Mouse (Mus musculus) embryonic facial prominence, embryonic 14.5 days (tissue): Measurements from ENCODE around the gene Lct. TPM values are rescaled to one million over a fixed set of nuclear protein-coding genes. Genes with fewer than 3 reads are reported as not detected.
A peak's percentile ranks its signal among the peaks of the same experiment; 100 is the strongest.

Experiments
- ATAC-seq: fragments of 200-750 bp; cut with Nextera tagmentation; 2 replicates; pipeline ENCODE4 v1.8.0; 2017; ENCODE audit warnings: low read depth, moderate number of reproducible peaks, moderate TSS enrichment
- DNase-seq: peaks from one replicate; pipeline ENCODE4 v3.0.0-alpha.2; 2015; ENCODE audit warnings: low spot score
- H3K27ac ChIP-seq: fragments of 300-500 bp; sonication (generic); replicated peaks from 2 replicates; pipeline ENCODE4 v1.5.1; 2014; ENCODE audit warnings: low read depth, mild to moderate bottlenecking, low read length, moderate library complexity
- H3K27me3 ChIP-seq: fragments of 300-500 bp; sonication (generic); replicated peaks from 2 replicates; pipeline ENCODE4 v1.6.1; 2014; ENCODE audit warnings: low read length; ENCODE audit not compliant: control insufficient read depth, insufficient read depth
- H3K36me3 ChIP-seq: fragments of 300-500 bp; sonication (generic); 2 replicates; pipeline ENCODE4 v1.6.1; 2014; ENCODE audit warnings: low read length, mixed read lengths; ENCODE audit not compliant: control insufficient read depth, insufficient read depth
- H3K4me1 ChIP-seq: fragments of 300-500 bp; sonication (generic); 2 replicates; pipeline ENCODE4 v1.6.1; 2014; ENCODE audit warnings: antibody characterized with exemption, low read length; ENCODE audit not compliant: control insufficient read depth, insufficient read depth
- H3K4me2 ChIP-seq: fragments of 300-500 bp; sonication (generic); 2 replicates; pipeline ENCODE4 v1.6.1; 2014; ENCODE audit warnings: low read depth, mild to moderate bottlenecking, low read length, moderate library complexity, mixed read lengths
- H3K4me3 ChIP-seq: fragments of 300-500 bp; sonication (generic); 2 replicates; pipeline ENCODE4 v1.5.1; 2014; ENCODE audit warnings: low read depth, mild to moderate bottlenecking, low read length
- H3K9ac ChIP-seq: fragments of 300-500 bp; sonication (generic); 2 replicates; pipeline ENCODE4 v1.6.1; 2014; ENCODE audit warnings: low read depth, mild to moderate bottlenecking, low read length, moderate library complexity, mixed read lengths
- H3K9me3 ChIP-seq: fragments of 300-500 bp; sonication (generic); 2 replicates; pipeline ENCODE4 v1.6.1; 2016; ENCODE audit warnings: low read length; ENCODE audit not compliant: control insufficient read depth
- WGBS: fragments of 180-500 bp; shearing (Covaris S2); extraction: QIAGEN DNeasy Blood & Tissue Kit; methylation state at CpG from one replicate; pipeline ENCODE4 v1.1.7; 2014; 5-methylcytosine and 5-hydroxymethylcytosine counted together
- polyA plus RNA-seq: library from polyadenylated mRNA; unstranded; fragments of >200 nt; fragmentation: Nextera tagmentation; extraction: Ambion mirVana; gene quantifications from 2 replicates; pipeline ENCODE4 v1.2.1, GENCODE M21; 2014

The Lct gene
- polyA plus RNA-seq, result 0.13 and 0.37 TPM in 2 replicates

- Histone ChIP-seq H3K27ac (no peak within 1 kb of the TSS), H3K4me3 (no peak within 1 kb of the TSS), H3K27me3 (no peaks in the 10 kb centered on the region), H3K36me3 (peaks cover 76% of the 10 kb centered on the region), H3K9me3 (no peaks in the 10 kb centered on the region), H3K9ac (no peak within 1 kb of the TSS), H3K4me1 (no peaks in the 10 kb centered on the region), H3K4me2 (no peak within 1 kb of the TSS)
- WGBS, result 81% methylated on average over 3 of the region's 3 CpGs
- no peak for ATAC-seq
- no peak for DNase-seq
Measured at GRCm38 (mm10) chr1:128328218-128328617, at the start of gene Lct. Gene Lct (minus strand): TSS chr1:128328318.

- WGBS, result 95% methylated on average over 4 of the region's 4 CpGs
- H3K9ac ChIP-seq, result no peak overlapping the region
- H3K9me3 ChIP-seq, result no peaks in the 10 kb centered on the region
- ATAC-seq, result no peak
- no peak overlapping the region for H3K4me2 ChIP-seq
- DNase-seq, result no peak
- H3K36me3 ChIP-seq, result peaks cover 43% of the 10 kb centered on the region
- H3K27me3 ChIP-seq, result no peaks in the 10 kb centered on the region
- no peak overlapping the region for H3K27ac ChIP-seq
- no peaks in the 10 kb centered on the region for H3K4me1 ChIP-seq
- no peak overlapping the region for H3K4me3 ChIP-seq
Measured at GRCm38 (mm10) chr1:128376841-128377240, 48.7 kb upstream of the Lct start.

DNA sequence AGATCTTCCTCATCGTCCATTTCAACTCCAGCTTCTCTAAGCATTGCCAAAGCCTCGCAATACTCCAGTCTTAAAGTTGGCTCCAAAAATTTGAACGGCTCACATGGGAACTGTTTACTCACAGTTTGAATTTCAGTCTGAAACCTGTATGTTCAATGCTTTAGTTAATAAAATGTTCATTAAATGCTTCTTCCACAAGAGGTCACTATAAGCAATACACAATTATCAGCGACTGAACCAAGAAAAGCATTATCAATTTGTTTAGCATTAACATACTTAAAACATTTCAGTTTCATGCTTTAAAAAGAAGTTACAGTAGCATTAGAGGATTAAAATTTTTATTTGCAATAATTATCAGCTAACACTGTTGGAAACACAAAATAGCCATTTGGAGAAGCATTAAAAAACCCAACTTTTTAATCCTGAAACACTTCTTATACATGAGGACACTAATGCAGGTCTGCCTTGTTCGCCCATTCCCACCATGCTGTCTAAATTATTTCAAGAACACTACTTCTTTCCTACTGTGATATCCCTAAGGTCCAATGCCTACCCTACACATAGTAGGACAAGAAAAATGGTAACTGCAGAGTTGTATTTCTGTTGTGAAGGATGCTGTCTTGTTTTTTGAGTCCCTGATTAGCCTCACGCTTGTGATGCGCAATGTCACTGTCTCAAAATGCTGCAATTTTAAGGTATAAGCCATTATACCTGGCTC lies 44.2 kb upstream of the Lct start:
- 83% methylated on average over 7 of the region's 7 CpGs for WGBS
- H3K4me1 ChIP-seq, result no peaks in the 10 kb centered on the region
- no peak overlapping the region for H3K4me2 ChIP-seq
- no peak for ATAC-seq
- peaks cover 34% of the 10 kb centered on the region for H3K36me3 ChIP-seq
- H3K9me3 ChIP-seq, result no peaks in the 10 kb centered on the region
- DNase-seq, result peak; percentile 34
- no peak overlapping the region for H3K27ac ChIP-seq
- H3K9ac ChIP-seq, result no peak overlapping the region
- H3K27me3 ChIP-seq, result no peaks in the 10 kb centered on the region
- H3K4me3 ChIP-seq, result no peak overlapping the region

- peaks cover 35% of the 10 kb centered on the region for H3K36me3 ChIP-seq
- DNase-seq (peak; percentile 59), ATAC-seq (peak; percentile 63; the same call in 1 of the 2 replicates)
- no peaks in the 10 kb centered on the region for H3K9me3 ChIP-seq
- H3K4me3 ChIP-seq, result no peak overlapping the region
- H3K27ac ChIP-seq, result no peak overlapping the region
- H3K27me3 ChIP-seq, result no peaks in the 10 kb centered on the region
- H3K4me2 ChIP-seq, result no peak overlapping the region
- WGBS, result 66% methylated on average over 5 of the region's 5 CpGs
- H3K4me1 ChIP-seq, result no peaks in the 10 kb centered on the region
- no peak overlapping the region for H3K9ac ChIP-seq
Measured at GRCm38 (mm10) chr1:128368732-128369441, 40.8 kb upstream of the Lct start.

GRCm38 (mm10) chr1:128360601-128361000 lies 32.5 kb upstream of the Lct start:
- Histone ChIP-seq H3K4me3 (no peak overlapping the region), H3K4me2 (no peak overlapping the region), H3K27ac (no peak overlapping the region), H3K9ac (no peak overlapping the region), H3K4me1 (0 out of 2 replicates have a peak, but pooled peaks cover 11% of the 10 kb centered on the region), H3K9me3 (no peaks in the 10 kb centered on the region), H3K36me3 (peaks cover 43% of the 10 kb centered on the region), H3K27me3 (no peaks in the 10 kb centered on the region)
- WGBS, result 46% methylated on average over 2 of the region's 2 CpGs
- no peak for ATAC-seq
- DNase-seq, result peak; percentile 26

DNA sequence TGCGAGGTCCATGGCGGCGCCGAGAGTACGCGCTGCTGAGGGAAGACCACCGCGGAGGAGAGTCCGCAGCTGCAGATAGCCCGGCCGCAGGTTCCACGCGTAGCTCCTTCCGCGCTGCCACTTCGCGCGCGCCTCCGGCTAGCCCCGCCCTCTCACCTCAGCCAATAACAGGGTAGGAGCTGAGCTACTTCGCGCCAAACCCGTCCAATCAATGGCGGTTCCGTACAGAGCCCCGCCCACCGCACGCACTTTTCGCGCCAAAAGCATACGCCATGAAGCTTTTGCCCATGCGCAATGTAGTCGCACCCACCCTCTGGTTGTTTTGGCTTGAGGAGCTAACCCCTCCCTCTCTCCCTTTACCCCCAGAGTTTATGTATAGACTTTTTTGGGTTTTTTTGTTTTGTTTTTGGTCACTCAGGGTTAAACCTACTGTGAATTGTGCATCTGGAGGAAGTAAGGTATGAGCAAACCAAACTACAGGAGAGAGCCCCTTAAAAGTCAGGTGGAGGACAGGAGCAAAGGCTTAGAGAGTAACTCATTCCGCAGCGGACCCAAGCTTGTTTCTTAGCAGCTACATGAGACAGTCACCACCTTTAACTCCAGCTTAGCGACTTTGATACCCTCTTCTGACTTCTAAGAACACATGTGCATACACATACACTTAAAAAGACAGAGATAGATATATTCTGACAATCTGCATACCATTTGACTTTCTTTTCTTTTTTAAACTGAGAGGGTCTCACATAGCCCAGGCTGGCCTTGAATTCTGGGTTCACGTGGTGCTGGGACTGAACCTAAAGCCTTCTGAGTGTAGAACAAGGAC lies 31.6 kb upstream of the Lct start, which contains the start of gene Mcm6:
TSS of gene Mcm6 (minus strand) at position 111 of the 823 bp plus-strand sequence.
- H3K27ac ChIP-seq, result peak within 1 kb of the TSS; percentile 96
- peaks cover 45% of the 10 kb centered on the region for H3K36me3 ChIP-seq
- DNase-seq, result peak; percentile 98
- WGBS, result 3% methylated on average over 21 of the region's 38 CpGs
- H3K4me1 ChIP-seq, result 0 out of 2 replicates have a peak, but pooled peaks cover 11% of the 10 kb centered on the region
- no peaks in the 10 kb centered on the region for H3K27me3 ChIP-seq
- H3K9ac ChIP-seq, result peak within 1 kb of the TSS; percentile 87
- peak; percentile 98 for ATAC-seq
- peak within 1 kb of the TSS; percentile 66 for H3K4me2 ChIP-seq
- H3K9me3 ChIP-seq, result no peaks in the 10 kb centered on the region
- H3K4me3 ChIP-seq, result peak within 1 kb of the TSS; percentile 81

- peak; percentile 80 for ATAC-seq
- peak overlapping the region; percentile 66 for H3K4me2 ChIP-seq
- peak overlapping the region; percentile 81 for H3K4me3 ChIP-seq
- peaks cover 50% of the 10 kb centered on the region for H3K36me3 ChIP-seq
- no peaks in the 10 kb centered on the region for H3K9me3 ChIP-seq
- no peaks in the 10 kb centered on the region for H3K27me3 ChIP-seq
- H3K4me1 ChIP-seq, result 0 out of 2 replicates have a peak, but pooled peaks cover 11% of the 10 kb centered on the region
- H3K9ac ChIP-seq, result peak overlapping the region; percentile 87
- H3K27ac ChIP-seq, result peak overlapping the region; percentile 96
- under 1% methylated on average over 24 of the region's 35 CpGs for WGBS
- peak; percentile 91 for DNase-seq
Measured at GRCm38 (mm10) chr1:128358916-128359553, 30.9 kb upstream of the Lct start.

DNA sequence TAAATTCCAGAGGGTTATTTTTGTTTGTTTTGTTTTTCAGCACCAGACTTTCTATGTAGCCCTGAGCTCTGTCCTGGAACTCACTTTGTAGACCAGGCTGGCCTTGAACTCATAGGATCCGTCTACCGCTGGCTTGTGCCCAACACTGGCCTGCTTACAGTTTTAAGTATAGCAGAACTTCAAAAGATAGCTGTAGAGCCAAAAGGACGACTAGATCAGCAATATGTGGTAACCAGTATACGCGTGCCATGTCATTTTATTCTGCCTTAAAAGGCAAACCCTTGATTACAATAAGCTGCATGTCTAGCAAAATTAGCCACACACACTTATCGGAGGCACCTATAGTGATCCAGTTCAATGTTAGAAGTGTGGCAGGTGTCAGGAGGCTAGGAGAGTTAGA lies 30.2 kb upstream of the Lct start:
- Histone ChIP-seq H3K4me1 (0 out of 2 replicates have a peak, but pooled peaks cover 11% of the 10 kb centered on the region), H3K9me3 (no peaks in the 10 kb centered on the region), H3K4me3 (peak overlapping the region; percentile 81), H3K36me3 (peaks cover 55% of the 10 kb centered on the region), H3K9ac (peak overlapping the region; percentile 87), H3K27ac (peak overlapping the region; percentile 96), H3K27me3 (no peaks in the 10 kb centered on the region), H3K4me2 (peak overlapping the region; percentile 66)
- 61% methylated on average over 6 of the region's 6 CpGs for WGBS
- DNase-seq, result peak; percentile 12
- ATAC-seq, result no peak
